Mouse (Mus musculus) myocyte (in vitro differentiated cells): ENCODE data around the gene Spdye4a. TPM values are rescaled to one million over a fixed set of nuclear protein-coding genes. Genes with fewer than 3 reads are reported as not detected.
"Not testable (repeated sequence)": the region's sequence is repeated elsewhere in the genome, so short reads cannot be mapped to it uniquely, and the experiment has no call there.

ENCODE experiments used
- H3K27me3 ChIP-seq: one replicate; pipeline ENCODE4 v1.6.1; 2011; ENCODE audit not compliant: control insufficient read depth, insufficient read depth, insufficient read length
- H3K36me3 ChIP-seq: one replicate; pipeline ENCODE4 v1.6.1; 2011; ENCODE audit not compliant: control insufficient read depth, insufficient read depth
- H3K4me2 ChIP-seq: one replicate; pipeline ENCODE4 v1.6.1; 2011; ENCODE audit warnings: low read depth, control low read depth
- H3K4me3 ChIP-seq: one replicate; pipeline ENCODE4 v1.5.1; 2011; ENCODE audit warnings: mild to moderate bottlenecking, control low read depth, moderate library complexity
- H3K79me2 ChIP-seq: one replicate; pipeline ENCODE4 v1.6.1; 2011; ENCODE audit not compliant: control insufficient read depth, insufficient read depth
- H3ac ChIP-seq: one replicate; pipeline ENCODE4 v1.6.1; 2011; ENCODE audit not compliant: control insufficient read depth, insufficient read length
- CEBPB ChIP-seq: IDR thresholded peaks from 2 replicates; pipeline ENCODE4 v1.6.1; 2011; ENCODE audit warnings: mild to moderate bottlenecking, moderate library complexity; ENCODE audit not compliant: poor library complexity, insufficient read depth, severe bottlenecking
- E2F4 ChIP-seq: IDR thresholded peaks from one replicate; pipeline ENCODE4 v1.6.1; 2011; ENCODE audit warnings: mild to moderate bottlenecking, control low read depth, moderate library complexity; ENCODE audit not compliant: insufficient read depth
- MAX ChIP-seq: IDR thresholded peaks from one replicate; pipeline ENCODE4 v1.6.1; 2011; ENCODE audit warnings: low read depth, mild to moderate bottlenecking, control low read depth
- MYOD1 ChIP-seq, 3 experiments: IDR thresholded peaks; one replicate each; pipeline ENCODE4 v1.6.1; 2011; ENCODE audit warnings: control low read depth in 2 of 3, low read depth in 2 of 3, mild to moderate bottlenecking in 2 of 3, moderate library complexity in 1 of 3; ENCODE audit not compliant: insufficient read length in 2 of 3, control insufficient read depth in 1 of 3
- MYOG ChIP-seq, 3 experiments: IDR thresholded peaks; one replicate each; pipeline ENCODE4 v1.6.1; 2011; ENCODE audit warnings: control low read depth in 2 of 3, low read depth in 2 of 3, mild to moderate bottlenecking in 2 of 3; ENCODE audit not compliant: insufficient read length in 2 of 3, control insufficient read depth in 1 of 3, insufficient read depth in 1 of 3
- POLR2A ChIP-seq: IDR thresholded peaks from one replicate; pipeline ENCODE4 v1.6.1; 2011; ENCODE audit warnings: low read depth, mild to moderate bottlenecking, control low read depth, moderate library complexity; ENCODE audit not compliant: insufficient read length
- POLR2AphosphoS2 ChIP-seq: IDR thresholded peaks from one replicate; pipeline ENCODE4 v1.6.1; 2011; ENCODE audit warnings: low read depth, control low read depth; ENCODE audit not compliant: insufficient read length
- REST ChIP-seq: IDR thresholded peaks from one replicate; pipeline ENCODE4 v1.6.1; 2011; ENCODE audit warnings: mild to moderate bottlenecking, control low read depth, moderate library complexity; ENCODE audit not compliant: insufficient read depth, insufficient read length
- SRF ChIP-seq: IDR thresholded peaks from one replicate; pipeline ENCODE4 v1.6.1; 2011; ENCODE audit warnings: low read depth; ENCODE audit not compliant: control insufficient read depth, insufficient read length
- TCF12 ChIP-seq: IDR thresholded peaks from one replicate; pipeline ENCODE4 v1.6.1; 2011; ENCODE audit warnings: mild to moderate bottlenecking, control low read depth; ENCODE audit not compliant: poor library complexity, insufficient read depth, severe bottlenecking
- TCF3 ChIP-seq: IDR thresholded peaks from one replicate; pipeline ENCODE4 v1.6.1; 2011; ENCODE audit warnings: low read depth, control low read depth; ENCODE audit not compliant: insufficient read length
- USF1 ChIP-seq: IDR thresholded peaks from one replicate; pipeline ENCODE4 v1.6.1; 2011; ENCODE audit warnings: low read depth, mild to moderate bottlenecking, control low read depth, moderate library complexity
- polyA plus RNA-seq: library from polyadenylated mRNA; unstranded; fragments of >200 nt; fragmentation: generic; extraction: Trizol; gene quantifications from one replicate; pipeline ENCODE4 v1.2.1, GENCODE M21; 2012; ENCODE audit warnings: missing spikeins

Gene Spdye4a
- polyA plus RNA-seq, 1 experiment = not detected

DNA sequence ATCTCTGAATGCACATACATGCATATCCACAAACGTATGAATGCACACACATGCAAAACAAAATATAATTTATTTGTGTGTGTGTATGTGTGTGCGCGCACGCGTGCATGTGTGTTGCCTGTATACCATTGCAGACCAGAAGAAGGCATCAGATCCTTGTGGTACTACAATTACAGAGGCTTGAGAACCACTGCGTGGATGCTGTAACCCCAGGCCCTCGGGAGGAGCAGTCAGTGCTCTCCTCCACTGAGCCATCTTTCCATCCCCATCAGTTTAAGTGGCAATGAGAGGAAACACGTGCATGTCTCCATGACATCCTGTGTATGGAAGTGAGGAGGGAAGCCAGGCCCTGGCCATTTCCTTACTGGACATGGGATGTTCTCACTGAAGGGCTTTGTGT lies 33.9 kb downstream of the Spdye4a start:
- no peak overlapping the region for H3ac ChIP-seq
- no peak overlapping the region for H3K4me2 ChIP-seq
- no peaks in the 10 kb centered on the region for H3K79me2 ChIP-seq
- H3K4me3 ChIP-seq = no peak overlapping the region
- TF ChIP-seq E2F4 = no peak
- no peak for TF ChIP-seq POLR2A
- no peak for TF ChIP-seq MYOD1 (IDR thresholded peaks at IDR 0.05; ENCODE audit: control insufficient read depth in 1 of 3, insufficient read length in 2 of 3, low read depth in 2 of 3)
- TF ChIP-seq CEBPB = no peak
- no peaks in the 10 kb centered on the region for H3K36me3 ChIP-seq
- H3K27me3 ChIP-seq = peaks cover 11% of the 10 kb centered on the region

DNA sequence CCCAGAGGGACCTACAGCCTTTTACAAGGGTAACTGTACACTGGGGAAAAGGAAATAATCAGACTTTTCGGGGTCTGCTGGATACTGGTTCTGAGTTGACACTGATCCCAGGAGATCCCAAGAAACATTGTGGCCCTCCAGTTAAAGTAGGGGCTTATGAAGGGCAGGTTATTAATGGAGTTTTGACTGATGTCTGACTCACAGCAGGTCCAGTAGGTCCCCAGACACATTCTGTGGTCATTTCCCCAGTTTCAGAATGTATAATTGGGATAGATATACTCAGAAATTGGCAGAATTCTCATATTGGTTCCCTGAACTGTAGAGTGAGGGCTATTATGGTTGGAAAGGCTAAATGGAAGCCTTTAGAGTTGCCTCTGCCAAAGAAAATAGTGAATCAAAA lies 38.7 kb downstream of the Spdye4a start:
- H3K79me2 ChIP-seq = not testable (repeated sequence)

DNA sequence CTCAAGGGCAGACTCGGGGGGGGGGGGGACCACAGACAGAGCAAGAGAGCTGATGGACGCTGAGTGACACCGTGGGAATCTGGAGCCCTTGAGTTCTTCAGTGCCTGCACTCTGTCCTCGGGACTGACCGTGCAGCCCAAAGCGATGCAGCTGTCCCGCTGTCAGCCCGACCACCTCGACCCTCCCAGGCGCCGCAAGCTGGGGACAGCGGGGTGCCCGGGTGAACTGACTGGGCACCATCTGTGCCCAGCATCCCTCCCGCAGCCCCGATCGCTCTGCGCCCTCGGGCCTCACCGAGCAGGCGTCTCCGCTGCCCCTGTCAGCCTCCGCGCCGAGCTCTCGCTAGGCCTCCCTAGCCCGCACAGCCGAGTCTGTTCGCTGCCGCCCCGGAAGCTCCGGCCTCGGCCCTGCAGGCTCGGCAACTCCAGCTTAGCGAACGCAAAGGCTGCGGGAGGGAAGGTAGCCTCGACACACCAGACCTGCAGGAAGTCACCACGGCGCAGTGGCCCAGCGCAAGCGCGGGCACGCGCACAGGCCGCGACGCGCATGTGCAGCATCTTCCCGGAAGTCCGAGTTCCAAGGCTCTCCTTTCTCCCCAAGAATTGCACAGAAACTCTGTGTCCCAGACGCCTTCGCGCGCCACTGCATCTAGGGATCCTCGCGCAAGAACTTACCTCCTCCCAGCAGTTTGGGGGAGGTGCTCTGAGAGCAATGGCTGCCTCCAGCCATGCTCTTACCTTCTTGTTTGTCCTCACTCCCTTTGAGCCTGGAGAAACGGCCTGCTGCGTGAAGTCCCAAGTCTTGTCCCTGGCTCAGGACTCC lies 46.2 kb downstream of the Spdye4a start, which contains the start of the genes Rbak and Spdye4b:
Rbak (minus strand) TSS at position 521 of the 822 bp plus-strand sequence.
Spdye4b (plus strand) TSS at position 763 of the 822 bp plus-strand sequence.
- peak within 1 kb of the TSS; percentile 28 for H3ac ChIP-seq
- H3K79me2 ChIP-seq = peaks cover 11% of the 10 kb centered on the region
- peaks cover 17% of the 10 kb centered on the region for H3K36me3 ChIP-seq
- TF ChIP-seq MAX (peak; percentile 56), TCF3 (no peak), USF1 (no peak), MYOG (IDR thresholded peaks at IDR 0.05; ENCODE audit: control insufficient read depth in 1 of 3, insufficient read depth in 1 of 3, insufficient read length in 2 of 3, low read depth in 2 of 3) (peak in 2 of 3 experiments; percentile 22 to 37), CEBPB (no peak), E2F4 (no peak), POLR2A (peak; percentile 96), MYOD1 (IDR thresholded peaks at IDR 0.05; ENCODE audit: control insufficient read depth in 1 of 3, insufficient read length in 2 of 3, low read depth in 2 of 3) (peak in 1 of 3 experiments; percentile 11), SRF (no peak), REST (no peak), POLR2AphosphoS2 (peak; percentile 94), TCF12 (no peak)
- peak within 1 kb of the TSS; percentile 84 for H3K4me2 ChIP-seq
- H3K27me3 ChIP-seq = no peaks in the 10 kb centered on the region
- H3K4me3 ChIP-seq = peak within 1 kb of the TSS; percentile 32

More for the DNA sequence above, 38.7 kb downstream of the Spdye4a start:
- H3K36me3 ChIP-seq, H3K4me2 ChIP-seq, H3K4me3 ChIP-seq, H3ac ChIP-seq: not testable (repeated sequence)
- peaks cover 11% of the 10 kb centered on the region for H3K27me3 ChIP-seq

DNA sequence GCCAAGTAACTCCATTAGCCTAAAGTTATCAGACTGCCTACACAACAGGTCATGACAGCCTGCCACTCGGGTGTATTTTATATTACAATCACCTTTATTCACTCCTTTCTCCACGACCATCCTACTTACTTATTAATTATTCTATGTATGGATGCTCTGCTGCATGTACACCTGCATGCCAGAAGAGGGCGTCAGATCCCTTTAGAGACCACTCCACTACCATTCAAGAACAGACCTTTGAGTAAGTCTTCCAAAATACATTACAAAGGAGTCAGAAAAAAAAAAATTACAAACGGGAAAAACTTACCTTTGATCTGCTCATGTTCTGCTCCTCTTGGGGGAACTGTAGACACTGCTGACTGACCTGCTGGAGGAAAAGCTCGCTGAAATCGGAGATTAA lies 47.5 kb downstream of the Spdye4a start:
- H3K4me3 ChIP-seq = no peak overlapping the region

DNA sequence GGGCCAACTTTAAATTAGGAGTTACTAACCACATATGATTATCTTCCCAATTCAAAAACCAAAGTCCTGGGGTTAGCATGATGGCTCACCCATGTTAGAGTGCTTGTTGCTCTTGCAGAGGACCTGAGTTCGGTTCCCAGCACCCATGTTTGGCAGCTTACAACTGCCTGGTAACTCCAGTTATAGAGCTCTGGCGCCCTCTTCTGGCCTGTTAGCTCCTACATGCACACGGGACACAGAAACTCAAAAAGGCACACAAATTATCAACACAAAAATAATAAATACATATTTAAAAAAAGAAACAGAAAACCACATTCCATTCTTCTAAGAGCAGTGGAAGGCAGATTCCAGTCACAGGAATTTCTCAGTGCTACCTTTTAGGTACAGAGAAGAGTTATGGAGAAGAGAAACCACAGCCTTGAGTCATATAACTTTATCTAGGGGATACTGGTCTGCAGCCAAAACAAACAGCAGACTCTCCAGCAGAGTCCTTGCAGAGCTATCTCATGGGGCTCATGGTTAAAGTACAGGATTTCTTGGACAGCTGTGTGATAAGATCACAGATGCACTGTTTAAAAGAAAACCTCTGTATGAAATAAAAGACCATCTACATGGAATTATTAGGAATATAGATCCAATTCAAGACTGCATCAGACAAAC lies 49.0 kb downstream of the Spdye4a start:
- H3K4me2 ChIP-seq = no peak overlapping the region
- no peak overlapping the region for H3K4me3 ChIP-seq
- no peak for TF ChIP-seq TCF12
- no peak for TF ChIP-seq E2F4
- no peak for TF ChIP-seq TCF3
- TF ChIP-seq SRF = no peak
- TF ChIP-seq MAX = no peak
- no peak for TF ChIP-seq POLR2A
- TF ChIP-seq MYOG (IDR thresholded peaks at IDR 0.05; ENCODE audit: control insufficient read depth in 1 of 3, insufficient read depth in 1 of 3, insufficient read length in 2 of 3, low read depth in 2 of 3) = no peak
- no peak for TF ChIP-seq CEBPB
- no peak for TF ChIP-seq REST
- TF ChIP-seq POLR2AphosphoS2 = no peak
- no peak for TF ChIP-seq MYOD1 (IDR thresholded peaks at IDR 0.05; ENCODE audit: control insufficient read depth in 1 of 3, insufficient read length in 2 of 3, low read depth in 2 of 3)
- TF ChIP-seq USF1 = no peak
- no peaks in the 10 kb centered on the region for H3K27me3 ChIP-seq
- H3ac ChIP-seq = no peak overlapping the region
- H3K36me3 ChIP-seq = peaks cover 43% of the 10 kb centered on the region
- H3K79me2 ChIP-seq = peaks cover 11% of the 10 kb centered on the region

More for the DNA sequence above, 47.5 kb downstream of the Spdye4a start:
- Histone ChIP-seq H3K36me3 (peaks cover 30% of the 10 kb centered on the region), H3K4me2 (peak overlapping the region; percentile 22), H3K27me3 (no peaks in the 10 kb centered on the region), H3ac (no peak overlapping the region), H3K79me2 (peaks cover 11% of the 10 kb centered on the region)
- TF ChIP-seq TCF3 (no peak), USF1 (no peak), TCF12 (no peak), E2F4 (no peak), REST (no peak)
